Mouse (Mus musculus) left cerebral cortex, postnatal 10 days (tissue): ENCODE data around the gene Olfr1477. TPM values are rescaled to one million over a fixed set of nuclear protein-coding genes. Genes with fewer than 3 reads are reported as not detected.
"Not testable (repeated sequence)": the region's sequence is repeated elsewhere in the genome, so short reads cannot be mapped to it uniquely, and the experiment has no call there.

ENCODE experiments used
- DNase-seq, 2 experiments: peaks; one replicate each; pipeline ENCODE4 v3.0.0; 2021 to 2022; ENCODE audit warnings: low spot score in 2 of 2, mixed read lengths in 1 of 2; ENCODE audit errors: extremely low spot score in 1 of 2
- intact Hi-C: fragments of 180-260 bp; cut with DNase I; formaldehyde crosslinking; loops from one replicate; pipeline ENCODE4 v1.15.1; 2025
- total RNA-seq, 2 experiments: library from RNA; stranded (reverse); gene quantifications; 2 replicates each; pipeline ENCODE4 v1.2.3; 2021

Gene Olfr1477
- total RNA-seq = not detected

DNA sequence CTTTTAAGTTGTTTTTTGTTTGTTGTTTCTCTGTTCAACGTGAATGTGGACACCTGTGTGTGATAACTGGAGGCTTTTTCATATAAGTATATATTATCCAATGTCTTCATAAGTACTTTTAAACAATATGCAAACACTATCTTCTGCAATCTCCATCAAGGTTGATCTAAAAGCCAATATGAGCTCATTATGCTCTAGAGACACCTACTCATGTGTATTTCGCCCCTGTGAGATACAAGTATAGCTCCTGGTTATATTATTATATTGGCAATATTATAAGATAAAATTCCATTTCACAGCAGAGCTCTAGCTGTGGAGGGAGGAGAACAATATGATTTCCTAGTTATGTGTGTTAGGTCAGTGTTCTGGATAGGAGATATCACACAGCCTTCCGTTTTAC lies at the start of gene Olfr1477:
Gene Olfr1477 (plus strand): TSS at position 301 of the 400 bp plus-strand sequence.
- intact Hi-C loops = no loop called here
- DNase-seq = no peak

DNA sequence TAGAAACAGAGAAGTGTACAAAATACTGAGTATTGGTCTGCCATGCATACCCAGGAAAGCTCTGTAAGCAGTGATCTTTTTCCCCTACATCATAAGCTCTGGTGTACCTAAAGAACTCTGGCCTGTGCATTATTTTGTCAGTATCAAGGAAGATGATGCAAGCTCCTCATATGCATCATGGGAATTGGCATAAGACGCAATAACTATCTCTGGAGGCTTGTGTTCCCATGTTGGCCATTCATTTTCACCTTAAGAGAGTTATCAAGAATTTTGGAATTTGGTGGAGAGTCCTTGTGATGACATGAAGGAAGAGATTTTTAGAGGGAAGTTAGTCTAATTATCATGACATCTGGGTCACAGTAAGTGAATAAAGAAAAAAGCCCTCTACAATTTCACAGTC lies 44.4 kb upstream of the Olfr1477 start, which contains the start of gene Olfr1472:
Gene Olfr1472 (minus strand): TSS at position 101 of the 400 bp plus-strand sequence.
- DNase-seq = no peak
- intact Hi-C loops = no loop called here

DNA sequence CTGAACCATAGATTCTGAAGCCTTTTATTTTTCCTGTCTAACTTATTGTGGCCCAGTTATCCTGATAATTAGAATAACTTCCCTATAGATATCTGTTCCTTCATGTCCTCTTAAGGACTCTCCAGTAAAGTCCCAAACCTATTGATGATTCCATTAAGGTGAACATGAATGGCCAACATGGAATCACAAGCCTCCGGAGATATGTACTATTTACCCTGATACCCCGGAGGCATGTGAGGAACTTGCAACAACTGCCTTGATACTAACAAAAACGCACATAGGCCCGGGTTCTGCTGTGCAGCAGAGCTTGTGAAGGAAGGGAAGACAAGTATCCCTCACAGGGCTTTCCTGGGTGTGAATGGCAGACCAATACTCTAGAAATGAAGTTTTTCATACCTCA lies 31.1 kb upstream of the Olfr1477 start, which contains the start of gene Olfr1474:
Gene Olfr1474 (plus strand): TSS at position 301 of the 400 bp plus-strand sequence.
- intact Hi-C loops, DNase-seq: not testable (repeated sequence)

DNA sequence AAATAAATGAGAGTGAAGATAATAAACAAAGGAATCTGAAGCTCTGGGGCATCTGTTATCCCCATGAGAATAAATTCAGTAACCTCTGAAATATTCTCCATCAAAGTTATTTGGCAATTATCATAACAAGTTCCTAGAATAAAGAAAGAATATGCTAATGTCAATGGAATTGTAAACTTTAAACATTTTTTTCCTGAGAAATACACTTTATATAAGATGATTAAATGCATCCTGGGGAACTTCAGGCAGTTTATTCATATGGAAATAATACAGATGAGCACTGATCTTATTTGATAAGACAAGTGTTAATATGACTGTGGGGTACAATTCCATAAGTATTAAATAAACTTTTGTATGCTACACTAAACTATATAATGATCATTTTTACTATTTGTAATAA lies 20.2 kb upstream of the Olfr1477 start, which contains the start of gene Olfr1475:
Gene Olfr1475 (minus strand): TSS at position 101 of the 400 bp plus-strand sequence.
- intact Hi-C loops = no loop called here
- no peak for DNase-seq

DNA sequence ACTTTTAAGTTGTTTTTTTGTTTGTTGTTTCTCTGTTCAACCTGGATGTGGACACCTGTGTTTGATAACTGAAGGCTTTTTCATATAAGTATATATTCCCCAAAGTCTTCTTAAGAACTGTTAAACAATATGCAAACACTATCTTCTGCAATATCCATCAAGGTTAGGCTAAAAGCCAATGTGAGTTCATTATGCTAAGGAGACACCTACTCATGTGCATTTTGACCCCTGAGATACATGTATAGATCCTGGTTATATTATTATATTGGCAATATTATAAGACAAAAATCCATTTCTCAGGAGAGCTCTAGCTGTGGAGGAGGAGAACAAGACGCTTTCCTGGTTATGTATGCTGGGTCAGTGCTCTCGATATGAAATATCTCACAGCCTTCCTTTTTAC lies 27.3 kb downstream of the Olfr1477 start, which contains the start of gene Olfr1480:
Gene Olfr1480 (plus strand): TSS at position 301 of the 400 bp plus-strand sequence.
- DNase-seq = no peak
- intact Hi-C loops = no loop called here

Other genes starting within 250 kb of the Olfr1477 start
- not detected for gene Olfr1465, start 185.0 kb upstream of the Olfr1477 start, total RNA-seq
- not detected for gene Olfr1466, start 161.7 kb upstream of the Olfr1477 start, total RNA-seq
- gene Olfr1467, start 138.3 kb upstream of the Olfr1477 start, total RNA-seq = not detected
- not detected for gene Olfr1469, start 92.7 kb upstream of the Olfr1477 start, total RNA-seq
- not detected for gene Olfr1471, start 57.1 kb upstream of the Olfr1477 start, total RNA-seq
- gene Olfr1472, start 44.5 kb upstream of the Olfr1477 start, total RNA-seq = not detected
- gene Olfr1474, start 31.0 kb upstream of the Olfr1477 start, total RNA-seq = not detected
- not detected for gene Olfr1475, start 20.4 kb upstream of the Olfr1477 start, total RNA-seq
- gene Olfr1480, start 27.4 kb downstream of the Olfr1477 start, total RNA-seq = not detected
- not detected for gene Olfr1484, start 83.0 kb downstream of the Olfr1477 start, total RNA-seq
- gene Olfr1487, start 116.8 kb downstream of the Olfr1477 start, total RNA-seq = not detected
- gene Olfr1489, start 131.1 kb downstream of the Olfr1477 start, total RNA-seq = not detected
- gene Olfr1490, start 150.5 kb downstream of the Olfr1477 start, total RNA-seq = not detected
- gene Olfr1491, start 196.7 kb downstream of the Olfr1477 start, total RNA-seq = not detected
- not detected for gene Olfr1493-ps1, start 222.7 kb downstream of the Olfr1477 start, total RNA-seq
- gene Olfr1494, start 239.2 kb downstream of the Olfr1477 start, total RNA-seq = not detected